Mouse (Mus musculus) cerebellum, adult 2 months (tissue): ENCODE data around the gene Cep350.

ENCODE experiments used
- CTCF ChIP-seq: fragments of 200-500 bp; IDR thresholded peaks from 2 replicates; pipeline ENCODE4 v1.5.1; 2011; ENCODE audit warnings: low read depth, mild to moderate bottlenecking, control low read depth, low read length, moderate library complexity, borderline replicate concordance; ENCODE audit not compliant: insufficient read depth
- POLR2A ChIP-seq: fragments of 200-500 bp; IDR thresholded peaks from 2 replicates; pipeline ENCODE4 v1.6.1; 2011; ENCODE audit warnings: low read length, control low read depth, borderline replicate concordance; ENCODE audit not compliant: insufficient read depth

DNA sequence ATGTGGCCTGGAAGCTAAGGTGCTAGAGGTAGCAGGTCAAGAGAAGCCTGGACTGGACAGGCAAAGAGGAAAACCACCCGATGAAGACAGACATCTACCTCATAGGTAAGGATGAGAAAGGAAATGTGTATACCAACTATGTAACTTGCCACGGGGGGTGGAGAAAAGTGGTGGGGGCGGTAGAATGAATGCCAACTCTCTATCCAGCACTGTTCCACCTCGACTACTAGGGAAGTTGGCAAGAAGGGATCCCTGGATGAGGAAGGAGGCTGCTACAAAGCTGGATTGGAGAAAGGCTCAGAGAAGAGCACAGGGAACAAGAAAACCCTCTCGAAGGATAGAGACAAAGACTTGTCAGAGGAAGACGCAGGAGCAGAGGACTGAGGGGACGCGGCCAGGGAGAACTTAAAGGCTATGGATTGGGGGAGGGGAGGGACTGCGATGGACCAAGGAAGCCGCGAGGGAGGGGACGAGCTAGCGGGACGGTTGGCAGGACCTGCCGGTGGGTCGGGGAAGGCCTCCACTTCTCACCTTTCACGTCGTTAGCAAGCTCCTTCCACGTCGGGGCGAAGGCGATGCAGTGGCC is 161.0 kb downstream of the Cep350 start:
- TF ChIP-seq CTCF (no peak), POLR2A (no peak)
